Mouse (Mus musculus) CH12.LX (cell line): ENCODE results near the gene Cldn11.

ENCODE experiments used
- CTCF ChIP-seq, 2 experiments: IDR thresholded peaks in 1 of 2; conservative IDR thresholded peaks in 1 of 2; 2 replicates each; pipeline ENCODE4 v1.5.1; 2011 to 2012; ENCODE audit warnings: low read depth in 2 of 2, low read length in 2 of 2, improper control_type of control experiment in 1 of 2, inconsistent platforms in 1 of 2, mild to moderate bottlenecking in 1 of 2, moderate library complexity in 1 of 2
- E2F4 ChIP-seq: IDR thresholded peaks from 2 replicates; pipeline ENCODE4 v1.6.1; 2011; ENCODE audit warnings: low read depth, low read length, improper control_type of control experiment; ENCODE audit not compliant: insufficient replicate concordance
- ELF1 ChIP-seq: IDR thresholded peaks from 2 replicates; pipeline ENCODE4 v1.6.1; 2014; ENCODE audit warnings: low read depth, mild to moderate bottlenecking, inconsistent platforms, low read length, improper control_type of control experiment
- IRF4 ChIP-seq: IDR thresholded peaks from 2 replicates; pipeline ENCODE4 v1.6.1; 2014; ENCODE audit warnings: low read depth, mild to moderate bottlenecking, inconsistent platforms, low read length, improper control_type of control experiment
- JUND ChIP-seq: conservative IDR thresholded peaks from 2 replicates; pipeline ENCODE4 v1.6.1; 2011; ENCODE audit warnings: low read depth, low read length, improper control_type of control experiment
- MAFK ChIP-seq: IDR thresholded peaks from 2 replicates; pipeline ENCODE4 v1.6.1; 2011; ENCODE audit warnings: low read length, improper control_type of control experiment; ENCODE audit not compliant: insufficient replicate concordance
- MYC ChIP-seq: IDR thresholded peaks from 2 replicates; pipeline ENCODE4 v1.6.1; 2011; ENCODE audit warnings: low read depth, mild to moderate bottlenecking, improper control_type of control experiment, low read length
- POLR2A ChIP-seq: IDR thresholded peaks from 2 replicates; pipeline ENCODE4 v1.6.1; 2011; ENCODE audit warnings: low read depth, mild to moderate bottlenecking, improper control_type of control experiment, low read length
- RAD21 ChIP-seq: IDR thresholded peaks from 2 replicates; pipeline ENCODE4 v1.6.1; 2011; ENCODE audit warnings: low read depth, mild to moderate bottlenecking, low read length, improper control_type of control experiment, moderate library complexity

DNA sequence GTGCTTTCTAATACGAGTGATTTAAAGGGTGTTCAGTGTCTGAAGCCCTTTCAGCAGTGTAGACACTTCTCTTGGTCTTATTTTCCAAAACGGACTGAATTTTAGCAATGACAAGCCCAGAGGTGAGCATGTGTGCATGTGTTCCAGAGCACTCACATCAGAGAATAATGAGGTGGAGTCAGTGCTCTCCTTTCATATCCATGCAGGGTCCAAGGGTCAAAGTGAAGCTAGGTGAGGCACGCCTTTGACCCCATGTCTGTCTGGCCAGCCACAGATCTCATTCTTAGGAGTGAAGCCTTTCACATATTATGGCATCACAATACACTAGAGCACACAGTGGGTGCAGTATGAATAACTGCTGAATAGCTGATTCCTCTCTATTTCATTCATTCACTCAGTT is 55.4 kb downstream of the Cldn11 start:
- no peak for TF ChIP-seq ELF1
- TF ChIP-seq RAD21, result no peak
- no peak for TF ChIP-seq E2F4
- no peak for TF ChIP-seq CTCF (conservative IDR thresholded peaks at IDR 0.05 in 1 of 2, IDR thresholded peaks at IDR 0.05 in 1 of 2; ENCODE audit: low read depth in 2 of 2, low read length in 2 of 2)
- TF ChIP-seq JUND, result no peak
- no peak for TF ChIP-seq IRF4
- TF ChIP-seq POLR2A, result no peak
- no peak for TF ChIP-seq MAFK
- TF ChIP-seq MYC, result no peak
